Mouse (Mus musculus) brain, embryonic 14.5 days (tissue): ENCODE measurements around the gene Brk1.

Source experiments
- CTCF ChIP-seq: fragments of 200-500 bp; IDR thresholded peaks from 2 replicates; pipeline ENCODE4 v1.5.1; 2012; ENCODE audit warnings: inconsistent platforms, mild to moderate bottlenecking, moderate library complexity, borderline replicate concordance; ENCODE audit not compliant: insufficient read depth, insufficient read length; ENCODE audit errors: extremely low read depth
- POLR2A ChIP-seq: fragments of 200-500 bp; IDR thresholded peaks from 2 replicates; pipeline ENCODE4 v1.6.1; 2012; ENCODE audit warnings: mild to moderate bottlenecking, inconsistent platforms, borderline replicate concordance; ENCODE audit not compliant: poor library complexity, insufficient read depth, insufficient read length, severe bottlenecking; ENCODE audit errors: extremely low read depth

- TF ChIP-seq CTCF (no peak), POLR2A (no peak)
Observed at GRCm38 (mm10) chr6:113656847-113657246, 52.3 kb downstream of the Brk1 start.
